Mouse (Mus musculus) stomach, embryonic 16.5 days (tissue): ENCODE measurements around the gene Mrps2. TPM values are rescaled to one million over a fixed set of nuclear protein-coding genes. Genes with fewer than 3 reads are reported as not detected.

Experiments used
- ATAC-seq: fragments of 200-750 bp; cut with Nextera tagmentation; 2 replicates; pipeline ENCODE4 v1.8.0; 2017; ENCODE audit warnings: moderate number of reproducible peaks, moderate TSS enrichment; ENCODE audit not compliant: insufficient read depth, low FRiP score
- H3K27ac ChIP-seq: fragments of 300-500 bp; sonication (generic); 2 replicates; pipeline ENCODE4 v1.5.1; 2014; ENCODE audit warnings: low read length
- H3K27me3 ChIP-seq: fragments of 300-500 bp; sonication (generic); 2 replicates; pipeline ENCODE4 v1.6.1; 2014; ENCODE audit warnings: low read length, control low read depth, mixed read lengths; ENCODE audit not compliant: control insufficient read depth, insufficient read depth
- H3K36me3 ChIP-seq: fragments of 300-500 bp; sonication (generic); 2 replicates; pipeline ENCODE4 v1.6.1; 2014; ENCODE audit warnings: low read length; ENCODE audit not compliant: control insufficient read depth, insufficient read depth
- H3K4me1 ChIP-seq: fragments of 300-500 bp; sonication (generic); 2 replicates; pipeline ENCODE4 v1.6.1; 2014; ENCODE audit warnings: low read length, control low read depth, mixed read lengths; ENCODE audit not compliant: control insufficient read depth, insufficient read depth
- H3K4me2 ChIP-seq: fragments of 300-500 bp; sonication (generic); 2 replicates; pipeline ENCODE4 v1.6.1; 2014; ENCODE audit warnings: low read depth, low read length, mixed read lengths
- H3K4me3 ChIP-seq: fragments of 300-500 bp; sonication (generic); replicated peaks from 2 replicates; pipeline ENCODE4 v1.5.1; 2014; ENCODE audit warnings: mild to moderate bottlenecking, low read length
- H3K9ac ChIP-seq: fragments of 300-500 bp; sonication (generic); 2 replicates; pipeline ENCODE4 v1.6.1; 2014; ENCODE audit warnings: low read length
- H3K9me3 ChIP-seq: fragments of 300-500 bp; sonication (generic); replicated peaks from 2 replicates; pipeline ENCODE4 v1.6.1; 2016; ENCODE audit warnings: low read length, control low read depth; ENCODE audit not compliant: control insufficient read depth
- WGBS: fragments of 180-500 bp; shearing (Covaris S2); extraction: QIAGEN DNeasy Blood & Tissue Kit; methylation state at CpG from one replicate; pipeline ENCODE4 v1.1.7; 2014; 5-methylcytosine and 5-hydroxymethylcytosine counted together
- polyA plus RNA-seq: library from polyadenylated mRNA; unstranded; fragments of >200 nt; fragmentation: Nextera tagmentation; extraction: Ambion mirVana; gene quantifications from 2 replicates; pipeline ENCODE4 v1.2.1, GENCODE M21; 2015

Gene Mrps2
- polyA plus RNA-seq, result 53.5 and 54.0 TPM in 2 replicates

DNA sequence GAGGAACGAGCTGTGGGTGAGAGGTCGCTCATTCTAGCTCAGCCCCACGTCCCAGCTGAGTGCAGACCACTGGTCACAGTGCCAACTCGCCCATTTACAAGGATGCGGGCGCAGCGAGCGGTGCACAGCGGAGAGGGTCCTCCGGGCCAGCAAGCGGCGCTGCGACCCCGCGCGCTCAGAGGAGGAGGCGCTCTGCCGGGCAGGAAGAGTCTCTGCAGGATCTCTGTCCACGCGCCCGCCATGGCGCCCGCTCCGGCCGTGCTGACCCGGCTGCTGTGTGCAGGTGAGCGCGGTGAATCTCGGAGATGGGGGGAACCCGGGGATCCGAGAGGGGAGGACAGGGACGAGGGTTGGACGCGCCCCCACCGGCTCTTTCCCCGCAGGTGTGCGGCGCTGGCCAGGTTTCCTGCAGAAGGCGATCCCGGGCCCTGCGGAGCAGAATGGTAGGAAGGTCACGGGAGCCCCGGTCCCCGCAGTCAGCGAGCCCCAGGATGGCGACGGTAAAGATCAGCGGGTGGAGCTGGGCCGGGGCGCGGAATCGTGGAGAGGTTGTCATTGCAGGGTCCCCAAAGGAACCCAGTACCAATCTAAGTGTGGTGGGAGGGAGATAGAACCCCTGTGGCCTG is at the start of gene Mrps2:
Gene Mrps2 (plus strand): TSS at position 207 of the 626 bp plus-strand sequence.
- H3K27me3 ChIP-seq, result 0 out of 2 replicates have a peak, but pooled peaks cover 3% of the 10 kb centered on the region
- peak within 1 kb of the TSS; percentile 98 for H3K9ac ChIP-seq
- H3K9me3 ChIP-seq, result no peaks in the 10 kb centered on the region
- peaks cover 30% of the 10 kb centered on the region for H3K36me3 ChIP-seq
- peaks cover 3% of the 10 kb centered on the region; the same call in 1 of the 2 replicates for H3K4me1 ChIP-seq
- peak; percentile 93 for ATAC-seq
- H3K4me2 ChIP-seq, result peak within 1 kb of the TSS; percentile 88
- under 1% methylated on average over 52 of the region's 52 CpGs for WGBS
- peak within 1 kb of the TSS; percentile 95 for H3K4me3 ChIP-seq
- peak within 1 kb of the TSS; percentile 22; the same call in 1 of the 2 replicates for H3K27ac ChIP-seq

DNA sequence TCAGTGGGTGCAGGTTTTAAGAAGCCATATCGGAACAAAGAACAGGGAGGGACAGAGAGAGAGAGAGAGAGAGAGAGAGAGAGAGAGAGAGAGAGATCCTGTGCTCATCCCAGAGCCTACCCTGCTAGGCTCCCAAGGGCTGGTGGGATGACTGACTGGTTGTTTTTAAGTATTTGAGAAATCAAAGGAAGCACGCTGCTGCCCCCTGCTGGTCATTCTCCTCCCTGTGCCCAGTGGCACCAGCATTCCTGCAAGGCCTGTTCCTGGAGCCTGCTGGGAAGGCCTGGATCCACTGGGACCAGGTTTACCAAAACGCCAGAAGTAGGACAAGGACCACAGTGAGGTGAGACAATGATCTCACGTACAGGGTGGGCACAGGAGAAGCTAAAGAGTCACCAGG is 48.0 kb upstream of the Mrps2 start:
- no peak overlapping the region for H3K4me3 ChIP-seq
- H3K27ac ChIP-seq, result no peak overlapping the region
- no peak overlapping the region for H3K9ac ChIP-seq
- no peaks in the 10 kb centered on the region for H3K36me3 ChIP-seq
- no peak overlapping the region for H3K4me2 ChIP-seq
- H3K9me3 ChIP-seq, result no peaks in the 10 kb centered on the region
- ATAC-seq, result no peak
- 0 out of 2 replicates have a peak, but pooled peaks cover 4% of the 10 kb centered on the region for H3K4me1 ChIP-seq
- WGBS, result 26% methylated on average over 4 of the region's 4 CpGs
- H3K27me3 ChIP-seq, result no peaks in the 10 kb centered on the region

DNA sequence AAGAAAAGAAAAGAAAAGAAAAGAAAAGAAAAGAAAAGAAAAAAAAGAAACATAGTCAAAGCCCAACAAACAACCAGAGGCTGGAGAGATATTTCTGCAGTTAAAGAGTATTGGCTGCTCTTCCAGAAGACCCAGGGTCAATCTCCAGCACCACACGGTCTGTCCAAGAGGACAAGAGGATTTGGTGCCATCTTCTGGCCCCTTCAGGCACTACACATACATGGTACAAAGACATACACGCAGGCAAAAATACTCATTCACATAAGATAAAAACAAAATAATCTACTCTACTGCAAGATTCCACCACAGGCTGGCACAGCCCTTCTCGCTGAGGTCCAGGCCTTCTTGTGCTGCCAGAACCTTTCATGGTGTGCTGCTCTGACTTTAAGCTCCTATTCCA is 44.7 kb upstream of the Mrps2 start:
- H3K4me1 ChIP-seq, result no peaks in the 10 kb centered on the region
- 36% methylated on average over 3 of the region's 3 CpGs for WGBS
- H3K9me3 ChIP-seq, result no peaks in the 10 kb centered on the region
- no peak overlapping the region for H3K4me3 ChIP-seq
- no peaks in the 10 kb centered on the region for H3K27me3 ChIP-seq
- no peak for ATAC-seq
- H3K27ac ChIP-seq, result no peak overlapping the region
- H3K4me2 ChIP-seq, result no peak overlapping the region
- no peaks in the 10 kb centered on the region for H3K36me3 ChIP-seq
- H3K9ac ChIP-seq, result no peak overlapping the region

DNA sequence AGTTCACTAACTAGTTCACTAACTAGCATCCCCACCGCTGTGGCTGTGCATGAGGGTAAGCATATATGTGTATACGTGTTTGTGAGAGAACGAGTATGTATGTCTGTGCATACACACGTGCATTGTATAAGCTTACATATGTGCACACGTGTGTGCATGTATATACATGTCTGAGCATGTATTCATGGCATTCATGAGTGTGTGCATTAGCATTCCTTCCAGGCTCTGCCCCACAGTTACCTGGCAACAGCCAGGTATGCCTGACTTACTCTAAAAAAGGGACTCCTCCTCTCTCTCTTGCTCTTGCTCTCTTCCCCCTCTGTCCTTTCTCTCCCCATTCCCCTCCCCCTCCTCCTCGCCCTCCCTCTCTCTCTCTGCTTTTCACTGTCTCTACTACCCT is 40.6 kb upstream of the Mrps2 start:
- H3K9ac ChIP-seq, result no peak overlapping the region
- H3K27me3 ChIP-seq, result no peaks in the 10 kb centered on the region
- H3K4me1 ChIP-seq, result no peaks in the 10 kb centered on the region
- H3K4me2 ChIP-seq, result no peak overlapping the region
- no peaks in the 10 kb centered on the region for H3K36me3 ChIP-seq
- H3K27ac ChIP-seq, result no peak overlapping the region
- H3K4me3 ChIP-seq, result no peak overlapping the region
- 78% methylated on average over 6 of the region's 6 CpGs for WGBS
- ATAC-seq, result no peak
- no peaks in the 10 kb centered on the region for H3K9me3 ChIP-seq

DNA sequence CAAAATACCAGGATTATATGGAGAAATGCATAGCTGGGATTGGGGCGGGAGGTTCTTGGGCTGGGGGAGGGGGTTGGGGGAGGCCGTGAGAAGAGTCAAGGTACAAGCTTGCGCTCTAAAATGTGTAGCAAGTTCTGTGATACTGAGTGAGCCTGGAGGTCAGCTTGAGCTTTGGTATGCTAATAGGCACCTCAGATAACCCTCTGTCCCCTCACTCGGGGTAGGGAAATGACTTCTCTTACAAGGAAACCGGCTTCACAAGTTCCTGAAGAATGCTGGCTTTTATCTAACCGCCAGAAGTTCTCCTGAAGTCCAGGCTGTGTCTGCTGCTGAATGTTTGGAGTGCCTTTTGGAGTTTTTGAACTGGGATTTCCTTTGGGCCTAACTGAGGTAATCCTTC is 37.0 kb upstream of the Mrps2 start:
- 40% methylated on average over 6 of the region's 6 CpGs for WGBS
- no peak overlapping the region for H3K27ac ChIP-seq

DNA sequence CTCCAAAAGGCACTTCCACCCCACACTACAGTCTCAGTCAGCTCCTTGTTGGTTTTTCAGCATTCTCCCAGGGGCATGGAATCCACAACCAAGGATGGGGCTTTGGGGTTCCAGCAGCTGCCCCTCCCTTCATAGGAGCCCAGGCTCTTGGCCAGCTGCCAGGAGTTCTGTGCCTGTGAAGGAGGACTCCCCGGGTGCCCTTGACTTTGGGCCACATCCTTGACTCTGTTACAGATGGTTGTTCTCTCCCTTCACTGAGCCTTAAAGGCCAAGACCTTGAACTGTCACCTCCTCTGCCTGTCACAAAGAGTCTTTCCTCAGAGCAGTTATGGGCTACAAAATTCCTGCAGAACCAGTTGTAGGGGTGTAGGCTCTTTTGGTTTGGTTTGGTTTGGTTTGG is 35.1 kb upstream of the Mrps2 start:
- WGBS, result 6% methylated on average over 1 of the region's 1 CpGs
- no peak overlapping the region for H3K9ac ChIP-seq
- no peak overlapping the region for H3K4me3 ChIP-seq
- no peaks in the 10 kb centered on the region for H3K36me3 ChIP-seq
- H3K4me1 ChIP-seq, result 0 out of 2 replicates have a peak, but pooled peaks cover 4% of the 10 kb centered on the region
- 0 out of 2 replicates have a peak, but pooled peaks cover 6% of the 10 kb centered on the region for H3K9me3 ChIP-seq
- no peak for ATAC-seq
- no peak overlapping the region for H3K4me2 ChIP-seq
- no peak overlapping the region for H3K27ac ChIP-seq
- no peaks in the 10 kb centered on the region for H3K27me3 ChIP-seq

More for the DNA sequence above, 37.0 kb upstream of the Mrps2 start:
- Histone ChIP-seq H3K27me3 (no peaks in the 10 kb centered on the region), H3K9me3 (no peaks in the 10 kb centered on the region), H3K4me2 (no peak overlapping the region), H3K36me3 (no peaks in the 10 kb centered on the region), H3K9ac (no peak overlapping the region), H3K4me1 (0 out of 2 replicates have a peak, but pooled peaks cover 4% of the 10 kb centered on the region), H3K4me3 (no peak overlapping the region)
- no peak for ATAC-seq

DNA sequence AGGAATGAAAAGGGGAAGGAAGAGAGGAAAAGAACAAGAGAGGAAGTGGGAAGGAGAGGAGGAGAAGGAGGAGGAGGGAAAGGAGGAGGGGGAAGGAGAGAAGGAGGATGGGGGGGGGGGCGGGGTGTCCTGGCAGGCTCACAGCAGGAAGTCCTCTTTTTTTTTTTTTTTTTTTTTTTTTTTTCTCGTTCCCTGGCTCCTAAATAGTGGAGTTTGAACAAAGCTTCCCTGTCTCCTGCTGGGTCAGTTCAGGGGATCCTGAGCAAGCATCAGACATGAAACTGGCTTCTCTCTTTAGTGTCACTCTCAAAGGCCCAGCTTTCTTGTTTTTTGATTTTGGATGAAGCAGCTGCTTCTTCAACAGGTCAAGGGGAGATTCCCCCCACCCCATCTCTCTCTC is 34.4 kb upstream of the Mrps2 start:
- no peaks in the 10 kb centered on the region for H3K27me3 ChIP-seq
- no peak overlapping the region for H3K9ac ChIP-seq
- no peaks in the 10 kb centered on the region for H3K36me3 ChIP-seq
- 0 out of 2 replicates have a peak, but pooled peaks cover 6% of the 10 kb centered on the region for H3K9me3 ChIP-seq
- ATAC-seq, result no peak
- no peak overlapping the region for H3K4me3 ChIP-seq
- no peak overlapping the region for H3K27ac ChIP-seq
- WGBS, result 33% methylated on average over 1 of the region's 2 CpGs
- H3K4me1 ChIP-seq, result 0 out of 2 replicates have a peak, but pooled peaks cover 4% of the 10 kb centered on the region
- no peak overlapping the region for H3K4me2 ChIP-seq

DNA sequence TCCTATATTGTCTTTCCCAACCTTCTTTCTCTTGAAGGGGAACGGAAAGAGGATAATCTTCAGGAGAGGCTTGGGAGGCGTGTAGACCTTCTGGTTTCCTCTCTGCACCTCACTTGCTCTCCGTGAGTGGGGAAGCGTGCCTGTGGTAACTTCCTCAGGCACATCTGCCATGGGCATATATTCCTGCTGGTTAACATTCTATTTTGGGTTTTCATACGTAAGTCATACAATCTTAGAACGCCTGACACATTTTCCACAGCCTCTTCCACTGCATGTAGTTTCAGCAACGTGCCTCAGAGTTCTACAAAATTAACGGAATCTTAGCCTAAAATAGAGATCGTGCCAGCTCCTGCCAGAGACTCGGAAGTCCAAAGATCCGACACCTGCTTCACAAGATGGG is 32.5 kb upstream of the Mrps2 start:
- Histone ChIP-seq H3K4me3 (no peak overlapping the region), H3K27ac (no peak overlapping the region), H3K9me3 (0 out of 2 replicates have a peak, but pooled peaks cover 6% of the 10 kb centered on the region), H3K9ac (no peak overlapping the region), H3K36me3 (no peaks in the 10 kb centered on the region), H3K4me2 (no peak overlapping the region), H3K4me1 (0 out of 2 replicates have a peak, but pooled peaks cover 4% of the 10 kb centered on the region), H3K27me3 (no peaks in the 10 kb centered on the region)
- ATAC-seq, result no peak
- WGBS, result 84% methylated on average over 11 of the region's 11 CpGs

DNA sequence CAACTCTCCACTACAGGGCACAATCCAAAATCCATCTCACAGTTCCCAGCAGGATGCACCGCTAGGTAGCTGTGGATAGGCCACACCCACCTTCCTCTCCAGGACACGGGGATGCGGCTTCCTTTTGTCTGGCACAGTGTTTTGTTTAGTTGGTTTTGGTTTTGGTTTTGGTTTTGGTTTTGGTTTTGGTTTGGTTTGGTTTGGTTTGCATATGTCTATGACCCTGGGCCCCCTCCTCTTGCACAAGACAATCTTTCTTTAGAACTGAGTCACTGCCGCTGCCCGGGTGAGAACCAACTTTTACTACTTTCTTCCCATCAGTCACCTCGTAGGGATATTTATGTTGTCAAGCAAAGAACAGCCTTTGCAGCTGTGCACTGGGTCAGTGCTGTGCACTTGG is 27.0 kb upstream of the Mrps2 start:
- H3K27me3 ChIP-seq, result no peaks in the 10 kb centered on the region
- no peak overlapping the region for H3K27ac ChIP-seq
- no peak for ATAC-seq
- H3K4me1 ChIP-seq, result no peaks in the 10 kb centered on the region
- 0 out of 2 replicates have a peak, but pooled peaks cover 6% of the 10 kb centered on the region for H3K9me3 ChIP-seq
- H3K9ac ChIP-seq, result no peak overlapping the region
- no peaks in the 10 kb centered on the region for H3K36me3 ChIP-seq
- no peak overlapping the region for H3K4me2 ChIP-seq
- 64% methylated on average over 6 of the region's 6 CpGs for WGBS
- H3K4me3 ChIP-seq, result no peak overlapping the region
